Mouse (Mus musculus): ENCODE data around the gene Hrct1. TPM values are rescaled to one million over a fixed set of nuclear protein-coding genes. Genes with fewer than 3 reads are reported as not detected.

Hrct1 gene
- polyA plus RNA-seq (2015; fragmentation: Nextera tagmentation; extraction: Ambion mirVana), result 1.6 and 2.2 TPM in 2 replicates

- WGBS, result 18% methylated on average over 3 of the region's 3 CpGs
- peak within 1 kb of the TSS; percentile 90 for H3K27ac ChIP-seq (ENCODE audit: low read length)
- peaks cover 45% of the 10 kb centered on the region for H3K4me1 ChIP-seq (ENCODE audit: control insufficient read depth, insufficient read depth, low read length)
- ATAC-seq (ENCODE audit: insufficient read depth, low FRiP score), result peak; percentile 84
- H3K27me3 ChIP-seq (ENCODE audit: control insufficient read depth, insufficient read depth, low read length), result no peaks in the 10 kb centered on the region
- no peak within 1 kb of the TSS for H3K4me3 ChIP-seq (replicated peaks; ENCODE audit: low read length)
- no peaks in the 10 kb centered on the region for H3K9me3 ChIP-seq (replicated peaks; ENCODE audit: control insufficient read depth, low read length)
- no peaks in the 10 kb centered on the region for H3K36me3 ChIP-seq (ENCODE audit: control insufficient read depth, insufficient read depth, low read length)
- H3K9ac ChIP-seq (ENCODE audit: low read length), result peak within 1 kb of the TSS; percentile 18; the same call in 1 of the 2 replicates
- no peak within 1 kb of the TSS for H3K4me2 ChIP-seq (ENCODE audit: low read depth, low read length)
Observed at GRCm38 (mm10) chr4:43726995-43727394, at the start of gene Hrct1. Gene Hrct1 (plus strand): TSS chr4:43727188.

- no peak overlapping the region for H3K4me2 ChIP-seq (ENCODE audit: low read depth, low read length)
- no peaks in the 10 kb centered on the region for H3K4me1 ChIP-seq (ENCODE audit: control insufficient read depth, insufficient read depth, low read length)
- H3K9ac ChIP-seq (ENCODE audit: low read length), result no peak overlapping the region
- H3K9me3 ChIP-seq (replicated peaks; ENCODE audit: control insufficient read depth, low read length), result no peaks in the 10 kb centered on the region
- no peaks in the 10 kb centered on the region for H3K27me3 ChIP-seq (ENCODE audit: control insufficient read depth, insufficient read depth, low read length)
- H3K4me3 ChIP-seq (replicated peaks; ENCODE audit: low read length), result no peak overlapping the region
- no peak for ATAC-seq (ENCODE audit: insufficient read depth, low FRiP score)
- 85% methylated on average over 6 of the region's 6 CpGs for WGBS
- no peaks in the 10 kb centered on the region for H3K36me3 ChIP-seq (ENCODE audit: control insufficient read depth, insufficient read depth, low read length)
- H3K27ac ChIP-seq (ENCODE audit: low read length), result no peak overlapping the region
Observed at GRCm38 (mm10) chr4:43678541-43678940, 48.4 kb upstream of the Hrct1 start.

DNA sequence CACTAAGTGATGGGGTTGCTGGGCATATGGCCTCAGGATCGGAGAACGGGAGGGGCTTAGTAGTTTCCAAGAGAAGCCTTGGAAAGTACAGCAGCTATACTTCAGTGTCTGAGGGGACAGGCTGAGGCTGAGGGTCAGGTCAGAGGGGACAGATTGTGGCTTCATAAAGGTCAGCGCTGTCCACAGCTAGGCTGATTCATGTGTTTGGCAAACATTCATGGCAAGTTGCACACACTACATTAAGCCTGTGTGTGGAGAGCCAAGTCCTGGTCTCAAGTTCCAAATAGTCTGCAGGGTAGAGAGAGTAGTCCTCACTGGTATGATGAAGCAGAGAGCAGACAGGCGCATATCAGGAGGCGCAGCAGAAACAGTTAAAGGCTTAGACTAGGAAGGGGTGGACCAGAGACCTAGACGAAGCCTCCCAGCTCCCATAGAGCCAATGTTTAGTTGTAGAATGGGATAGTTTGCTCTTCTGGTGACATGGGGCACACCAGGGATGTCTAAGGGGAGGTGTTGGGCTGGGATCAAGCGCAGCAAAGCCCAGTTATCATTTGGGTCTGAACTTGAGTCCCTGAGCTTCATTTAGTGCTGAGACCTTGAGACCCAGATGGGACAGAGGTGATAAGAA, 47.5 kb upstream of the Hrct1 start:
- Histone ChIP-seq H3K36me3 (ENCODE audit: control insufficient read depth, insufficient read depth, low read length) (no peaks in the 10 kb centered on the region), H3K4me3 (replicated peaks; ENCODE audit: low read length) (no peak overlapping the region), H3K4me2 (ENCODE audit: low read depth, low read length) (no peak overlapping the region), H3K9ac (ENCODE audit: low read length) (no peak overlapping the region), H3K9me3 (replicated peaks; ENCODE audit: control insufficient read depth, low read length) (no peaks in the 10 kb centered on the region), H3K27ac (ENCODE audit: low read length) (no peak overlapping the region), H3K4me1 (ENCODE audit: control insufficient read depth, insufficient read depth, low read length) (no peaks in the 10 kb centered on the region), H3K27me3 (ENCODE audit: control insufficient read depth, insufficient read depth, low read length) (no peaks in the 10 kb centered on the region)
- WGBS, result 79% methylated on average over 7 of the region's 7 CpGs
- no peak for ATAC-seq (ENCODE audit: insufficient read depth, low FRiP score)

DNA sequence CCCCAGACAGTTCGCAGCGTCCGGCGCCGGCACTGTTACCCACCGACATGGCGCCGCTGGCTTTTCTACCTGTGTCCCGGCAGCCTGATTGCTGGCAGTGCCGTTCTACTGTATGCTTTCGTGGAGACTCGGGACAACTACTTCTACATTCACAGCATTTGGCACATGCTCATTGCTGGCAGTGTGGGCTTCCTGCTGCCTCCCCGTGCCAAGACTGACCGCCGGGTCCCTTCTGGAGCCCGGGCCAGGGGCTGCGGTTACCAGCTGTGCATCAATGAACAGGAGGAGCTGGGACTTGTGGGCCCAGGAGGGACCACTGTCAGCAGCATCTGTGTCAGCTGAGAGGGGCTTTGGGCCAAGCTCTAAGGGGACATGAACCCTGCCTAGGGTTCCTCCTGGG, 37.0 kb upstream of the Hrct1 start:
- H3K36me3 ChIP-seq (ENCODE audit: control insufficient read depth, insufficient read depth, low read length), result no peaks in the 10 kb centered on the region
- H3K4me3 ChIP-seq (replicated peaks; ENCODE audit: low read length), result no peak overlapping the region
- no peak overlapping the region for H3K27ac ChIP-seq (ENCODE audit: low read length)
- WGBS, result 95% methylated on average over 17 of the region's 17 CpGs
- no peaks in the 10 kb centered on the region for H3K9me3 ChIP-seq (replicated peaks; ENCODE audit: control insufficient read depth, low read length)
- no peak overlapping the region for H3K4me2 ChIP-seq (ENCODE audit: low read depth, low read length)
- H3K27me3 ChIP-seq (ENCODE audit: control insufficient read depth, insufficient read depth, low read length), result no peaks in the 10 kb centered on the region
- no peak for ATAC-seq (ENCODE audit: insufficient read depth, low FRiP score)
- H3K4me1 ChIP-seq (ENCODE audit: control insufficient read depth, insufficient read depth, low read length), result no peaks in the 10 kb centered on the region
- H3K9ac ChIP-seq (ENCODE audit: low read length), result no peak overlapping the region

DNA sequence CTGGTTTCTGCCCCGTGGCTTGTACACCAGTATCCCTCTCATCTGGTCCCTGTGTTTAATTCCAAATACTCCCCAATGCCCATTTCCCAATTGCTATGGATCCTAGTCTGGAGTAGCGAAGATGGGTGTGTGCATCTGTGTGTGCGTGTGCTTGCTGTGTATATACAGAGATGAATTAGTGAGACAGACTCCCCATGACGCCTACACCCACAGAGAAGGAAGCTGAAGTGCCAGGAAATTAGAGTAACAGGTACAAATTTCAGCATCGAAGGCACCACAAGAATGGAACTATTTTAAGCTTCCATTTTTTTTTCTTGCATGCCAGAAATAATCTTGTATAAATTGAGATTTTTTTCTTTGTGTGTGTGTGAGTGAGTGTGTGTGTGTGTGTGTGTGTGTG, 36.0 kb upstream of the Hrct1 start:
- ATAC-seq (ENCODE audit: insufficient read depth, low FRiP score), result no peak
- WGBS, result 69% methylated on average over 5 of the region's 5 CpGs
- H3K27me3 ChIP-seq (ENCODE audit: control insufficient read depth, insufficient read depth, low read length), result no peaks in the 10 kb centered on the region
- H3K4me1 ChIP-seq (ENCODE audit: control insufficient read depth, insufficient read depth, low read length), result peaks cover 3% of the 10 kb centered on the region; the same call in 1 of the 2 replicates
- no peak overlapping the region for H3K4me3 ChIP-seq (replicated peaks; ENCODE audit: low read length)
- H3K27ac ChIP-seq (ENCODE audit: low read length), result no peak overlapping the region
- H3K4me2 ChIP-seq (ENCODE audit: low read depth, low read length), result no peak overlapping the region
- no peaks in the 10 kb centered on the region for H3K9me3 ChIP-seq (replicated peaks; ENCODE audit: control insufficient read depth, low read length)
- no peaks in the 10 kb centered on the region for H3K36me3 ChIP-seq (ENCODE audit: control insufficient read depth, insufficient read depth, low read length)
- H3K9ac ChIP-seq (ENCODE audit: low read length), result no peak overlapping the region

- Histone ChIP-seq H3K36me3 (ENCODE audit: control insufficient read depth, insufficient read depth, low read length) (no peaks in the 10 kb centered on the region), H3K4me3 (replicated peaks; ENCODE audit: low read length) (no peak overlapping the region), H3K9me3 (replicated peaks; ENCODE audit: control insufficient read depth, low read length) (no peaks in the 10 kb centered on the region), H3K27ac (ENCODE audit: low read length) (no peak overlapping the region), H3K9ac (ENCODE audit: low read length) (no peak overlapping the region), H3K4me1 (ENCODE audit: control insufficient read depth, insufficient read depth, low read length) (peaks cover 3% of the 10 kb centered on the region; the same call in 1 of the 2 replicates), H3K4me2 (ENCODE audit: low read depth, low read length) (no peak overlapping the region), H3K27me3 (ENCODE audit: control insufficient read depth, insufficient read depth, low read length) (no peaks in the 10 kb centered on the region)
- 56% methylated on average over 5 of the region's 5 CpGs for WGBS
- no peak; the same call in 1 of the 2 replicates for ATAC-seq (ENCODE audit: insufficient read depth, low FRiP score)
Observed at GRCm38 (mm10) chr4:43693806-43694241, 33.2 kb upstream of the Hrct1 start.

DNA sequence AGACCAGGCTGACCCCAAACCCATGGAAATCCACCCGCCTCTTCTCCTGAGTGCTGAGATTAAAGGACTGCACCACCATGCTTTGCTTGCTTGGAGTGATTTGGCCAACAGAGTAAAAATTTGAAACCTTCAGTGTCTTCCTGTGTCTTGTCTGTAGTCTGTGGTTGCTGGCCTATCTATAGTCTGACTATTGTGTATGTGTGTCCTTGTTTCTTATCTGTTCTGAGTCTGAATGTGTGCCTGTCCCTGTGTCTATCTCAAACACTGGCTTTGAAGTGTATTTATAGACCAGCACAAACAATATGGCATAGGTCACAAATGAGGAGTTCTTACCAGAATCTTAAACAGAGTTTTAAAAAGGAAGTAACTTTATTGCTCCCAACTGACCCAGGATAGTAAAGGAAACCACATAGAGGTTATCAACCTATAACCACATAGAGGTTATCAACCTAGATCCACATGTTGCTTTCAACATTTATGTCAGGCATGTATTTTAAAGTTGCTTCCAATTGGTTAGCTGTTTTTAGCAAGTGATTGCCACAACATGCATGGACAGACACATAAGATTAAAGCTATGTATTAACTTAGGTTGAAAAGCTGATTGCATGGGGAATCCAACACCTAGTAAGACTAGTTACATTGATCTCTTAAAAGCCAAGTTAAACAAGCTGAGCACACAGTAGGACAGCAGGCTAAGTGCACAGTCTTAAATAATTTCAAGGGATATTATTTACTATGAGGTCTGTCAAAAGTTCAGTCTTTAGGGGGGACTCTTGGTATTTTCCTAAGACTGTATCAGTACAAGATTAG, 32.3 kb upstream of the Hrct1 start:
- Histone ChIP-seq H3K4me3 (replicated peaks; ENCODE audit: low read length) (no peak overlapping the region), H3K9me3 (replicated peaks; ENCODE audit: control insufficient read depth, low read length) (no peaks in the 10 kb centered on the region), H3K4me1 (ENCODE audit: control insufficient read depth, insufficient read depth, low read length) (peaks cover 3% of the 10 kb centered on the region; the same call in 1 of the 2 replicates), H3K4me2 (ENCODE audit: low read depth, low read length) (no peak overlapping the region), H3K27ac (ENCODE audit: low read length) (0 out of 2 replicates have a peak overlapping the region, but pooled peaks have one; percentile 19), H3K27me3 (ENCODE audit: control insufficient read depth, insufficient read depth, low read length) (no peaks in the 10 kb centered on the region), H3K36me3 (ENCODE audit: control insufficient read depth, insufficient read depth, low read length) (no peaks in the 10 kb centered on the region), H3K9ac (ENCODE audit: low read length) (no peak overlapping the region)
- WGBS, result 88% methylated on average over 1 of the region's 1 CpGs
- ATAC-seq (ENCODE audit: insufficient read depth, low FRiP score), result no peak

DNA sequence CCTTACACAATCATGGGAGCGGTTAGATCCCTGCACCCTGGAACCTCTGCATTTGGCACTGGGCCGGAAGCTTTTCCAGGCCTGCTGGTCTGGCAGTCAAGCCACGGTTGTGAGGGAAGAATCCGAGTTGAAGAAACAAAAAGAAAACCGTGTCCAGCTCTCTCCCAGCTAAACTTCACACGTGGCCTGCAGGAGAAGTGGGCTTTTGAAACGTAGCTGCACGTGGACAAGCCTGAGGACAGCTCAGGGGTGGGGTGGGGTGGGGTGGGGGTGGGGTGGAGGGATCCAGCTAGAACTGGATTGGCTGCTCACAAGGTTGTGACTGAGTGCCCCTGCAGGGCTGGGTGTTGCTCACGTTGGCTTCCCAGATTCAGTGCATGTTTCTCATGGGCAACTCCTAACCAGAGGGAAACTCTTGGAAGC, 31.7 kb upstream of the Hrct1 start:
- peak; percentile 70; the same call in 1 of the 2 replicates for ATAC-seq (ENCODE audit: insufficient read depth, low FRiP score)
- H3K27ac ChIP-seq (ENCODE audit: low read length), result 0 out of 2 replicates have a peak overlapping the region, but pooled peaks have one; percentile 19
- no peak overlapping the region; the same call in 1 of the 2 replicates for H3K4me2 ChIP-seq (ENCODE audit: low read depth, low read length)
- no peaks in the 10 kb centered on the region for H3K36me3 ChIP-seq (ENCODE audit: control insufficient read depth, insufficient read depth, low read length)
- H3K4me3 ChIP-seq (replicated peaks; ENCODE audit: low read length), result no peak overlapping the region
- H3K9me3 ChIP-seq (replicated peaks; ENCODE audit: control insufficient read depth, low read length), result no peaks in the 10 kb centered on the region
- no peaks in the 10 kb centered on the region for H3K27me3 ChIP-seq (ENCODE audit: control insufficient read depth, insufficient read depth, low read length)
- 20% methylated on average over 9 of the region's 9 CpGs for WGBS
- peaks cover 3% of the 10 kb centered on the region; the same call in 1 of the 2 replicates for H3K4me1 ChIP-seq (ENCODE audit: control insufficient read depth, insufficient read depth, low read length)
- no peak overlapping the region for H3K9ac ChIP-seq (ENCODE audit: low read length)

GRCm38 (mm10) chr4:43696561-43696960, 30.4 kb upstream of the Hrct1 start:
- Histone ChIP-seq H3K9ac (ENCODE audit: low read length) (no peak overlapping the region), H3K36me3 (ENCODE audit: control insufficient read depth, insufficient read depth, low read length) (no peaks in the 10 kb centered on the region), H3K27ac (ENCODE audit: low read length) (no peak overlapping the region), H3K4me3 (replicated peaks; ENCODE audit: low read length) (no peak overlapping the region), H3K9me3 (replicated peaks; ENCODE audit: control insufficient read depth, low read length) (no peaks in the 10 kb centered on the region), H3K4me2 (ENCODE audit: low read depth, low read length) (no peak overlapping the region), H3K27me3 (ENCODE audit: control insufficient read depth, insufficient read depth, low read length) (no peaks in the 10 kb centered on the region), H3K4me1 (ENCODE audit: control insufficient read depth, insufficient read depth, low read length) (peaks cover 3% of the 10 kb centered on the region; the same call in 1 of the 2 replicates)
- ATAC-seq (ENCODE audit: insufficient read depth, low FRiP score), result no peak
- 90% methylated on average over 13 of the region's 13 CpGs for WGBS

Data from stomach, embryonic 16.5 days (tissue).